Mouse (Mus musculus) embryonic fibroblast, embryonic 13.5 days (primary cell): ENCODE measurements around the gene Entpd6.

Experiments
- CTCF ChIP-seq: IDR thresholded peaks from 2 replicates; pipeline ENCODE4 v1.5.1; 2011; ENCODE audit warnings: mild to moderate bottlenecking, control low read depth, low read length, moderate library complexity, borderline replicate concordance; ENCODE audit not compliant: insufficient read depth
- POLR2A ChIP-seq: IDR thresholded peaks from 2 replicates; pipeline ENCODE4 v1.6.1; 2011; ENCODE audit warnings: low read depth, mild to moderate bottlenecking, control low read depth, low read length, moderate library complexity

- TF ChIP-seq POLR2A (no peak), CTCF (no peak)
These were observed 22.3 kb downstream of the Entpd6 start for GRCm38 (mm10) chr2:150771169-150771568.
